Mouse (Mus musculus): ENCODE measurements around the gene Qpctl. TPM values are rescaled to one million over a fixed set of nuclear protein-coding genes. Genes with fewer than 3 reads are reported as not detected.
A peak's percentile ranks its signal among the peaks of the same experiment; 100 is the strongest.
"Not testable (repeated sequence)": the region's sequence is repeated elsewhere in the genome, so short reads cannot be mapped to it uniquely, and the experiment has no call there.

Gene Qpctl
- total and polyA plus RNA-seq, 3 experiments, result 2.6 to 6.2 (median 5.9) TPM

DNA sequence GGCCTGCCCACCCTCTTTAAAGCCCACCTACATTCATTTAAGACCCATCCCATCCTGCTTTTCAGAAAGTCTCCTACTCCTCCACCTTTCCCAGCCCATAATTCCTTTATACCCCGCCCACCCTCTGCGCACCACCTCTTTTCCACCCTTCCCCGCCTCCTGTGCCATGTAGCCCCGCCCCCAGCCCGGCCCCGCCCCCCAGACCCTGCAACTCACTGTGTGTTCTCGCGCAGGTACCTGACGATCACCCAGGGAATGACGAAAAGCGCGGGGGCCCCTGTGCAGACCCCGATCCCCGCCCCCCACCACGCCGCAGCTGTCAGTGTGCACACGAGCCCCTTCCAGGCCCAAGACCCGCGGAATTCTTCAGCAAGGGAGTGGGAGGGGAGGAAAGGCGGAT lies 11.0 kb upstream of the Qpctl start:
- Histone ChIP-seq H3K4me3 (ENCODE audit: low read depth, low read length) (peak overlapping the region; percentile 51; the same call in 1 of the 2 replicates), H3K4me1 (ENCODE audit: insufficient read depth, low read depth, low read length) (peaks cover 51% of the 10 kb centered on the region), H3K27me3 (ENCODE audit: insufficient read depth, low read length) (peaks cover 20% of the 10 kb centered on the region), H3K36me3 (replicated peaks) (peaks cover 66% of the 10 kb centered on the region), H3K9me3 (replicated peaks) (no peaks in the 10 kb centered on the region)
- TF ChIP-seq CTCF (IDR thresholded peaks at IDR 0.05; ENCODE audit: low read depth, low read length) (no peak), TAL1 (conservative IDR thresholded peaks at IDR 0.05; ENCODE audit: low read depth, low read length) (no peak), POLR2AphosphoS5 (IDR thresholded peaks at IDR 0.05; ENCODE audit: insufficient replicate concordance, low read depth, low read length) (no peak), GATA2 (IDR thresholded peaks at IDR 0.05; ENCODE audit: borderline replicate concordance, low read depth, low read length) (no peak), GATA1 (IDR thresholded peaks at IDR 0.05; ENCODE audit: borderline replicate concordance, low read length) (no peak)
- DNase-seq (ENCODE audit: low spot score), result no peak
- ATAC-seq (ENCODE audit: extremely low read depth, insufficient number of reproducible peaks, low FRiP score, poor library complexity, severe bottlenecking), result no peak

DNA sequence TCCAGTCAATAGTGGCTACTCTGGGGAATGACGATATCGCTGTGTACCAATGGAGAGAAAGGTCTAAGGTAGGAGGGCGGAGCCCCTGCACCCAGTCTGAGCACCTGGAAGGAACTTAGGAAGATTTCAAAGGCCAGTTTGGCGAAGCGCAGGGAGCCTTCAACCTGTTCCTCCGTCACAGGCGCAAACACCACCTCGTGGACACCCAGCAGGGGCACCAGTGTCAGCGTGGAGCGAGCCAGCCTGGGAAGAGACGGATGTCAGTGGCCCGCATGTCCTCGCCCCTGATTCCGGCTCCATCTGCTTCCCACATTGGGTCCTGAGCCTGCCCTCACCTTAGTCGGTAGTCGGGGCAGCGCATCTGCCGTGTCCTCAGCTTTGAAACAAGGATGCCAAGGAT lies 10.3 kb upstream of the Qpctl start:
- Histone ChIP-seq H3K36me3 (replicated peaks) (peaks cover 73% of the 10 kb centered on the region), H3K9me3 (replicated peaks) (no peaks in the 10 kb centered on the region), H3K27me3 (ENCODE audit: insufficient read depth, low read length) (peaks cover 14% of the 10 kb centered on the region), H3K4me3 (ENCODE audit: low read depth, low read length) (no peak overlapping the region), H3K4me1 (ENCODE audit: insufficient read depth, low read depth, low read length) (peaks cover 46% of the 10 kb centered on the region)
- DNase-seq (ENCODE audit: low spot score) (no peak), ATAC-seq (ENCODE audit: extremely low read depth, insufficient number of reproducible peaks, low FRiP score, poor library complexity, severe bottlenecking) (no peak)
- TF ChIP-seq CTCF (IDR thresholded peaks at IDR 0.05; ENCODE audit: low read depth, low read length) (no peak), TAL1 (conservative IDR thresholded peaks at IDR 0.05; ENCODE audit: low read depth, low read length) (no peak)

DNA sequence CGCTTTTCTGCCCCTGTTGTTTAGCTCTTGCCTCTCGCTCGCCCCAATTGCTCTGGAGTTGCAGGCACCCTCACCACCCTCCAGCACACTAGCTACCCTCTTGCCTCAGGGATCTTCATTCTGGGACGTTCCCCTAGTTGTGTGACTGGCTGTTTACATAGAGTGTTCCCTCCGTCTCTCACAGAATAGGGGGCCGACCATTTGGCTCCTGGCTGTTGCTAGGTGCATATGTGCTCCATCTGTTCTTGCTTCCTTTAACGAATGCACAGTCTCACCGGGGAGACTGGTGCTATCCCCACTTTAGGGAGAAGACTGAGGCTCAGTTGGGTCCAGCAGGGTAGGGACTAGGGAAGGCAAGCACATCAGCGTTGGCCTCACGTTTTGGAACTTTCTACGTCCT lies 9.5 kb upstream of the Qpctl start:
- H3K9me3 ChIP-seq (replicated peaks), result no peaks in the 10 kb centered on the region
- ATAC-seq (ENCODE audit: extremely low read depth, insufficient number of reproducible peaks, low FRiP score, poor library complexity, severe bottlenecking) (no peak), DNase-seq (ENCODE audit: low spot score) (no peak)
- no peak overlapping the region for H3K4me3 ChIP-seq (ENCODE audit: low read depth, low read length)
- TF ChIP-seq GATA2 (IDR thresholded peaks at IDR 0.05; ENCODE audit: borderline replicate concordance, low read depth, low read length) (no peak), CTCF (IDR thresholded peaks at IDR 0.05; ENCODE audit: low read depth, low read length) (no peak), POLR2AphosphoS5 (IDR thresholded peaks at IDR 0.05; ENCODE audit: insufficient replicate concordance, low read depth, low read length) (no peak), GATA1 (IDR thresholded peaks at IDR 0.05; ENCODE audit: borderline replicate concordance, low read length) (no peak), TAL1 (conservative IDR thresholded peaks at IDR 0.05; ENCODE audit: low read depth, low read length) (no peak)
- H3K27me3 ChIP-seq (ENCODE audit: insufficient read depth, low read length), result peaks cover 7% of the 10 kb centered on the region
- H3K36me3 ChIP-seq (replicated peaks), result peaks cover 77% of the 10 kb centered on the region
- H3K4me1 ChIP-seq (ENCODE audit: insufficient read depth, low read depth, low read length), result peaks cover 38% of the 10 kb centered on the region

DNA sequence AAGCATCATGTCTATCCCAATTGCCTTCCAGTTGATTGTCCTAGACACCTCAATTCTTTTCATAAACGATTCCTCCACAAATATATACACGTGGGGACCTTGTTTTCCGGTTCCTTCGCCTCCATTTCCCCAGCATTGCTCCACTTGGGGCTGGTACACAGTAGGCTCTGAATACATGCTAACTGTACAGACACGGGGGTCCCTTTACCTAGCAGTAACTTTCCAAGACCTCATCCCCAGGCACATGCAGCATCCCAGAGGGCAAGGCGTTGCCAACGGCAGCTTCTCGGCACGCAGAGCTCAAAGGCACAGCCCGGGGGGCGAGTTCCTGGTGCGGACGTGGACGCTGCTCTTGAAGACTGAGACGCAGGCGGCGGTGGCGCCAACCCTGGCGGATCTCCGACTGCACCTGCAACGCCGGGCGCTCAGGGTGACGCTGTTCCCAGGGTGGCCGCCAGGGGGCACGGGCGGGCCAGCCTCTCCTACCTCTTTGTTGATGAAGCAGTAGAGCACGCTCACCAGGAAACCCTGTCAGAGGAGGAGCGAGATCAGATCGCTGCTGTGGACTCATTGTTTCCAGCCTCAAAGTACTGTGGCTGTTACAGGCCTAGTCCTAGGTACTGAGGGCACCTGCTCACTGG lies 8.2 kb upstream of the Qpctl start:
- H3K4me3 ChIP-seq (ENCODE audit: low read depth, low read length), result peak overlapping the region; percentile 44; the same call in 1 of the 2 replicates
- peaks cover 35% of the 10 kb centered on the region for H3K4me1 ChIP-seq (ENCODE audit: insufficient read depth, low read depth, low read length)
- DNase-seq (ENCODE audit: low spot score) (peak; percentile 76), ATAC-seq (ENCODE audit: extremely low read depth, insufficient number of reproducible peaks, low FRiP score, poor library complexity, severe bottlenecking) (peak; percentile 70; the same call in 1 of the 2 replicates)
- peaks cover 82% of the 10 kb centered on the region for H3K36me3 ChIP-seq (replicated peaks)
- TF ChIP-seq CTCF (IDR thresholded peaks at IDR 0.05; ENCODE audit: low read depth, low read length) (peak; percentile 92), GATA2 (IDR thresholded peaks at IDR 0.05; ENCODE audit: borderline replicate concordance, low read depth, low read length) (no peak), GATA1 (IDR thresholded peaks at IDR 0.05; ENCODE audit: borderline replicate concordance, low read length) (no peak), POLR2AphosphoS5 (IDR thresholded peaks at IDR 0.05; ENCODE audit: insufficient replicate concordance, low read depth, low read length) (no peak)
- H3K9me3 ChIP-seq (replicated peaks), result no peaks in the 10 kb centered on the region
- H3K27me3 ChIP-seq (ENCODE audit: insufficient read depth, low read length), result 0 out of 2 replicates have a peak, but pooled peaks cover under 1% of the 10 kb centered on the region

DNA sequence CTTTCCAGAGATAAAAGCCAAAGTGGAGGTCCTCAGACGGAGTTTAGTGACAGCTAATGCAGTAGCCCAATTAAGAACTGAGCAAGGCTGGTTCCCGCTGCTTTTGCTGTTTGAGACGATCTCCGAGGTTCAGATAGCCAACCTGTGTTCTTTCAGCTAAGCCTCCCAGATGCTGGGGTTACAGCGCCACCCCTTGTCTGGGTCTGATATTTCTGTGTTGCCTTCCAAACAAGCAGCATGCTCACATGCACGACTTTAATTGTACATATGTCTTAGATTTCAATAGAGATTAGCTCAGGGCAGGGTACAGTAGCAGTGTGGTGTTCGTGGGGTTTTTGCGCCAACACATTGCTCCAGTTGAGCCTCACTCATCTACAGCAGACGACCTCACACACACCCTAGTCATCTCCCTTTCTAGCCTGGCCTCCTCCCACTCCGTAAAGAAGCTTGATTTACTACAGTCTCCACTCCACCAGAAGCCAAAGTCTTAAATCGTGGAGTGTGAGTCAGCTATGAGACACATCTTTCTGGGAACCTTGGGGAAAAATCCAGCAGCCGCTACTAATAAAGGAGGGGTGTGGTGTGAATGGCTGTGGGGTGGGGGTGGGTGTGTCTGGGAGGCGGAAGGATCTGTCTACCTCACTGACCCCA lies 6.9 kb upstream of the Qpctl start:
- Histone ChIP-seq H3K36me3 (replicated peaks) (peaks cover 92% of the 10 kb centered on the region), H3K4me3 (ENCODE audit: low read depth, low read length) (no peak overlapping the region), H3K4me1 (ENCODE audit: insufficient read depth, low read depth, low read length) (peaks cover 48% of the 10 kb centered on the region), H3K9me3 (replicated peaks) (no peaks in the 10 kb centered on the region), H3K27me3 (ENCODE audit: insufficient read depth, low read length) (no peaks in the 10 kb centered on the region)
- no peak for DNase-seq (ENCODE audit: low spot score)
- ATAC-seq (ENCODE audit: extremely low read depth, insufficient number of reproducible peaks, low FRiP score, poor library complexity, severe bottlenecking), result no peak
- TF ChIP-seq TAL1 (conservative IDR thresholded peaks at IDR 0.05; ENCODE audit: low read depth, low read length) (no peak), CTCF (IDR thresholded peaks at IDR 0.05; ENCODE audit: low read depth, low read length) (no peak), GATA1 (IDR thresholded peaks at IDR 0.05; ENCODE audit: borderline replicate concordance, low read length) (no peak), POLR2AphosphoS5 (IDR thresholded peaks at IDR 0.05; ENCODE audit: insufficient replicate concordance, low read depth, low read length) (no peak), GATA2 (IDR thresholded peaks at IDR 0.05; ENCODE audit: borderline replicate concordance, low read depth, low read length) (no peak)

DNA sequence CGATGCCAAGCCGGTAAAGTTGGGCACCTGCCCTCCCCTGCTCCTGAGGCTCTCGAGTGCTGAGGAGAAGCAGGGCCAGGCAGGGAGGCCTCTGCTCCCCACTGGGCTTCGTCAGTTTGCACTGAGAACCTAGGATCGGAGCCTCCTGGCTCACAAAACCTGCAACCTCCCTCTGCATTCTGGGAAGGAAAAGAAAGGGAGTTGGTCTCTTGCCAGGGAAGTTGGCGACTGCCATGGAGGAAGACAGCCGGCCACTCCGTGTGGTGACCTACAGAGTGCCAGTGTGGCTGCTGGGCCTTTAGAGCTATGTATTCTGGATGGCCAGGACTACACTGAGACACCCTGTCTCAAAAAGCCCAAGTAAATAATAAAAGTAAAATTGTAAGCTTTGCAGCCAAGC lies 5.7 kb upstream of the Qpctl start:
- H3K4me1 ChIP-seq (ENCODE audit: insufficient read depth, low read depth, low read length), result peaks cover 46% of the 10 kb centered on the region
- no peak for TF ChIP-seq TAL1 (conservative IDR thresholded peaks at IDR 0.05; ENCODE audit: low read depth, low read length)
- no peak for TF ChIP-seq GATA1 (IDR thresholded peaks at IDR 0.05; ENCODE audit: borderline replicate concordance, low read length)
- TF ChIP-seq CTCF (IDR thresholded peaks at IDR 0.05; ENCODE audit: low read depth, low read length), result no peak
- no peak for TF ChIP-seq GATA2 (IDR thresholded peaks at IDR 0.05; ENCODE audit: borderline replicate concordance, low read depth, low read length)
- no peak for TF ChIP-seq POLR2AphosphoS5 (IDR thresholded peaks at IDR 0.05; ENCODE audit: insufficient replicate concordance, low read depth, low read length)
- peaks cover 90% of the 10 kb centered on the region for H3K36me3 ChIP-seq (replicated peaks)
- DNase-seq (ENCODE audit: low spot score) (no peak), ATAC-seq (ENCODE audit: extremely low read depth, insufficient number of reproducible peaks, low FRiP score, poor library complexity, severe bottlenecking) (no peak)
- H3K4me3 ChIP-seq (ENCODE audit: low read depth, low read length), result no peak overlapping the region
- no peaks in the 10 kb centered on the region for H3K9me3 ChIP-seq (replicated peaks)
- H3K27me3 ChIP-seq (ENCODE audit: insufficient read depth, low read length), result no peaks in the 10 kb centered on the region

DNA sequence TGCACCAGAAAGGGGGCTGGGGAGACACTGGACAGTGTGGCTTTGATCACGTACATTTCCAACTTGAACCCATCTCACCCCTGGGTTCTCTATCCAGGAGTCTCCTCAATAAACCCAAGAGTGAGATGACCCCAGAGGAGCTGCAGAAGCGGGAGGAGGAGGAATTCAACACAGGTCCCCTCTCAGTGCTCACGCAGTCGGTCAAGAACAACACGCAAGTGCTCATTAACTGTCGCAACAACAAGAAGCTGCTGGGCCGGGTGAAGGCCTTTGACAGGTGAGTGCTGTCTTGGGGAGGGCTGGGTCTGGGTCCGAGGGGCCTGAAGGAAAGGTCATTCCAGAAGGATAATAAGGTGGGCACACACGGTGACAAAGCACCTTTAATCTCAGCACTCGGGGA lies 2.0 kb upstream of the Qpctl start:
- not testable (repeated sequence) for ATAC-seq (ENCODE audit: extremely low read depth, insufficient number of reproducible peaks, low FRiP score, poor library complexity, severe bottlenecking); H3K9me3 ChIP-seq (replicated peaks); H3K27me3 ChIP-seq (ENCODE audit: insufficient read depth, low read length); DNase-seq (ENCODE audit: low spot score)
- Histone ChIP-seq H3K36me3 (replicated peaks) (peaks cover 71% of the 10 kb centered on the region), H3K4me1 (ENCODE audit: insufficient read depth, low read depth, low read length) (peaks cover 54% of the 10 kb centered on the region), H3K4me3 (ENCODE audit: low read depth, low read length) (peak overlapping the region; percentile 78; the same call in 1 of the 2 replicates)
